Mouse (Mus musculus) heart, adult 2 months (tissue): ENCODE results near the gene Prpf3. TPM values are rescaled to one million over a fixed set of nuclear protein-coding genes. Genes with fewer than 3 reads are reported as not detected.

Experiments
- DNase-seq, 2 experiments: peaks; one replicate each; pipeline ENCODE4 v3.0.0; 2021
- H3K27ac ChIP-seq: fragments of 200-600 bp; 2 replicates; pipeline ENCODE4 v1.8.1; 2022
- H3K27me3 ChIP-seq: fragments of 200-500 bp; 2 replicates; pipeline ENCODE4 v1.6.1; 2012; ENCODE audit warnings: mild to moderate bottlenecking, low read length, inconsistent platforms, mixed read lengths; ENCODE audit not compliant: control insufficient read depth, insufficient read depth
- H3K36me3 ChIP-seq: fragments of 200-500 bp; 2 replicates; pipeline ENCODE4 v1.6.1; 2012; ENCODE audit warnings: low read length, inconsistent platforms; ENCODE audit not compliant: control insufficient read depth, insufficient read depth
- H3K4me1 ChIP-seq: fragments of 200-500 bp; 2 replicates; pipeline ENCODE4 v1.6.1; 2011; ENCODE audit warnings: low read length; ENCODE audit not compliant: control insufficient read depth, insufficient read depth
- H3K4me3 ChIP-seq: fragments of 200-600 bp; 2 replicates; pipeline ENCODE4 v1.8.1; 2022
- H3K79me2 ChIP-seq: fragments of 200-500 bp; replicated peaks from 2 replicates; pipeline ENCODE4 v1.6.1; 2012; ENCODE audit warnings: mild to moderate bottlenecking, inconsistent platforms, low read length, moderate library complexity, mixed read lengths; ENCODE audit not compliant: control insufficient read depth, insufficient read depth
- H3K9ac ChIP-seq: fragments of 200-500 bp; 2 replicates; pipeline ENCODE4 v1.6.1; 2012; ENCODE audit warnings: low read depth, mild to moderate bottlenecking, control low read depth, inconsistent platforms, low read length, mixed read lengths
- CTCF ChIP-seq: fragments of 200-600 bp; IDR thresholded peaks from 2 replicates; pipeline ENCODE4 v1.8.1; 2022; ENCODE audit warnings: antibody characterized with exemption, mild to moderate bottlenecking, moderate library complexity
- EP300 ChIP-seq: fragments of 200-500 bp; IDR thresholded peaks from 2 replicates; pipeline ENCODE4 v1.6.1; 2011; ENCODE audit warnings: low read depth, low read length, control low read depth; ENCODE audit not compliant: insufficient read depth
- POLR2A ChIP-seq: fragments of 200-500 bp; IDR thresholded peaks from 2 replicates; pipeline ENCODE4 v1.6.1; 2011; ENCODE audit warnings: mild to moderate bottlenecking, low read depth, low read length, control low read depth; ENCODE audit not compliant: insufficient read depth
- WGBS: fragments of 180-500 bp; shearing (Covaris S2); methylation state at CpG from one replicate; pipeline ENCODE4 v1.1.7; 2018; 5-methylcytosine and 5-hydroxymethylcytosine counted together
- intact Hi-C: fragments of 180-260 bp; cut with DNase I; formaldehyde crosslinking; loops from one replicate; pipeline ENCODE4 v1.15.1; 2025
- polyA plus RNA-seq: library from polyadenylated mRNA; depleted of rRNA; stranded (reverse); fragments of >200 nt; gene quantifications from 2 replicates; pipeline ENCODE4 v1.2.3, GENCODE M21; 2012
- total RNA-seq, 2 experiments: library from RNA; stranded (reverse); gene quantifications; 2 replicates each; pipeline ENCODE4 v1.2.3; 2021

Prpf3 gene
- total and polyA plus RNA-seq, 3 experiments: 9.3 to 24.0 (median 19.4) TPM

DNA sequence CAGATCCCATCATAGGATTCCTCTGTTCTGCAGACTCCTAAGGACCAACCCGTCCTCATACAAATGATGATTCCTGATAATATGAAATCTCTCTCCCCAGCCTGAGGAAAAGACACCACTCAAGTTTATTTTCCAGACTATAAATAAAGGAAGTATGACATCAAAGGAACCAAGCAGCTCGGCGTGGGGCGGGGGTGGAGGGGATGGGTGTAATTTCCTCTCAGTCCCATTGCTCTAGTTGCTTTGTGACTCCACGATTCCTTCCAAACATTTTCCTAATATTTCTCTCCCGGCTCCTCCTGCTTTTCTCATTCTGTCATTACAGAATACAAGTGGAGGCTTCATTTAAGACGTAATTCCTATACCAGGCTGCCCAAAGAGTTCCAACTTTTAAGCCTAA is 37.4 kb upstream of the Prpf3 start:
- TF ChIP-seq POLR2A: no peak
- TF ChIP-seq EP300: no peak
- TF ChIP-seq CTCF: no peak
- Histone ChIP-seq H3K27ac (peak overlapping the region; percentile 88), H3K9ac (no peak overlapping the region), H3K4me3 (peak overlapping the region; percentile 68), H3K36me3 (no peaks in the 10 kb centered on the region), H3K79me2 (0 out of 2 replicates have a peak, but pooled peaks cover 2% of the 10 kb centered on the region), H3K27me3 (no peaks in the 10 kb centered on the region), H3K4me1 (peaks cover 15% of the 10 kb centered on the region)
- 9% methylated on average over 7 of the region's 7 CpGs for WGBS
- intact Hi-C loops: loop anchor here (2.0 to 5.0 kb wide), 3 partner anchors 59 to 329 kb away; partner anchors contain the start of genes Hist2h2ac and Hist2h2be
- DNase-seq: no peak

GRCm38 (mm10) chr3:95892066-95893052 is 36.7 kb upstream of the Prpf3 start:
- H3K4me1 ChIP-seq: peaks cover 15% of the 10 kb centered on the region
- no peaks in the 10 kb centered on the region for H3K27me3 ChIP-seq
- peak overlapping the region; percentile 9 for H3K9ac ChIP-seq
- intact Hi-C loops: loop anchor here (2.0 to 5.0 kb wide), 3 partner anchors 60 to 330 kb away; partner anchors contain the start of genes Hist2h2ac and Hist2h2be
- 26% methylated on average over 11 of the region's 11 CpGs for WGBS
- TF ChIP-seq EP300 (no peak), POLR2A (no peak)
- peak overlapping the region; percentile 88 for H3K27ac ChIP-seq
- 0 out of 2 replicates have a peak, but pooled peaks cover 2% of the 10 kb centered on the region for H3K79me2 ChIP-seq
- H3K36me3 ChIP-seq: no peaks in the 10 kb centered on the region
- DNase-seq: no peak
- peak overlapping the region; percentile 48 for H3K4me3 ChIP-seq

- Histone ChIP-seq H3K27me3 (no peaks in the 10 kb centered on the region), H3K36me3 (no peaks in the 10 kb centered on the region), H3K9ac (peak within 1 kb of the TSS; percentile 55), H3K4me3 (peak within 1 kb of the TSS; percentile 48), H3K27ac (peak within 1 kb of the TSS; percentile 88), H3K4me1 (peaks cover 15% of the 10 kb centered on the region), H3K79me2 (0 out of 2 replicates have a peak, but pooled peaks cover 2% of the 10 kb centered on the region)
- WGBS: 23% methylated on average over 12 of the region's 12 CpGs
- intact Hi-C loops: loop anchor here (2.0 to 5.0 kb wide), 3 partner anchors 61 to 331 kb away; partner anchors contain the start of genes Hist2h2ac and Hist2h2be
- TF ChIP-seq POLR2A (peak; percentile 80), EP300 (0 out of 2 replicates have a peak, but pooled peaks have one; percentile 13), CTCF (no peak)
- peak; percentile 60 to 73 for DNase-seq
These were observed 35.8 kb upstream of the Prpf3 start, which contains the start of gene BC028528 for GRCm38 (mm10) chr3:95891211-95892065. Gene BC028528, minus strand, starts transcription at chr3:95892005.

- DNase-seq: no peak
- peak overlapping the region; percentile 88 for H3K27ac ChIP-seq
- H3K27me3 ChIP-seq: no peaks in the 10 kb centered on the region
- H3K4me3 ChIP-seq: no peak overlapping the region
- H3K4me1 ChIP-seq: peaks cover 11% of the 10 kb centered on the region
- H3K9ac ChIP-seq: no peak overlapping the region
- H3K36me3 ChIP-seq: no peaks in the 10 kb centered on the region
- intact Hi-C loops: loop anchor here (5.0 kb wide), 2 partner anchors 63 to 333 kb away; partner anchors contain the start of genes Hist2h2ac and Hist2h2be
- no peaks in the 10 kb centered on the region for H3K79me2 ChIP-seq
- 52% methylated on average over 3 of the region's 3 CpGs for WGBS
- TF ChIP-seq CTCF (no peak), POLR2A (no peak), EP300 (no peak)
These were observed 34.0 kb upstream of the Prpf3 start for GRCm38 (mm10) chr3:95889664-95890063.

DNA sequence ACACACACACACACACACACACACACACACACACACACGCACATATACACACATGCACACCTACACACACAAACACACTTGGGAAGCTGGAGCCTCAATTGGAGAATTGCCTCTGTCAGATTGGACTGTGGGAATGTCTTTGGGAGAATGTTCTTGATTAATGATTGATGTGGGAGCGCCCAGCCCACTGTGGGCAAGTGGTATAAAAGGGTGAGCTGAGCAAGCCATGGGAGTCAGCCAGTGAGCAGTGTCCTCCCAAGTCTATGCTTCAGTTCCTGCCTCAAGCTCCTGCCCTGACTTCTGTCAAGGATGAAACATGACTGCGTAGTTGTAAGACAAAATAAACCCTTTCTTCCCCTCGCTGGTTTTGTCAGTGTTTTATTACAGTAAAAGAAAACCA is 31.9 kb upstream of the Prpf3 start:
- Histone ChIP-seq H3K27ac (no peak overlapping the region), H3K9ac (no peak overlapping the region), H3K79me2 (no peaks in the 10 kb centered on the region), H3K36me3 (no peaks in the 10 kb centered on the region), H3K4me1 (peaks cover 11% of the 10 kb centered on the region), H3K27me3 (no peaks in the 10 kb centered on the region), H3K4me3 (no peak overlapping the region)
- intact Hi-C loops: no loop called here
- no peak for TF ChIP-seq POLR2A
- TF ChIP-seq EP300: no peak
- no peak for TF ChIP-seq CTCF
- WGBS: 86% methylated on average over 4 of the region's 4 CpGs
- no peak for DNase-seq
